19 mouse cellular contexts compared by ENCODE assay signal in genomic region chr9:122032071-122032470, GRCm38 (mm10). TPM values are rescaled to one million over a fixed set of nuclear protein-coding genes. Genes with fewer than 3 reads are reported as not detected.
DNase-seq lines count a peak whose midpoint lies in the region; ATAC-seq lines count a peak whose summit lies in the region.
"Had no signal": no experiment of that assay in that cellular context is flagged by ENCODE, and none has a peak within 500 bp of the region (broad histone marks: within the 10 kb centered on the region; RNA-seq: fewer than 3 reads in every experiment).

No protein-coding gene starts in this region.

- no peak for DNase-seq in cerebellum, postnatal 4 days (ENCODE audit: low spot score in 2 of 2)
- DNase-seq in kidney, adult 9 months: peak; percentile 53
- DNase-seq in kidney, postnatal 14 days: no peak
- peak; percentile 98 for DNase-seq in cerebellum, adult 11-12 months
- DNase-seq in cerebellum, postnatal 14 days: peak; percentile 61 to 90
- DNase-seq: gastrocnemius, postnatal 36 days; heart, postnatal 4 days had no signal

- 78% methylated on average over 3 of the region's 3 CpGs for WGBS in forebrain, embryonic 15.5 days

- H3K4me1 ChIP-seq in forebrain, embryonic 15.5 days: peaks cover 17% of the 10 kb centered on the region

- no peak overlapping the region for H3K4me2 ChIP-seq in forebrain, embryonic 15.5 days (replicated peaks)
- H3K4me2 ChIP-seq: forebrain, embryonic 13.5 days; heart, embryonic 13.5 days; hindbrain, embryonic 15.5 days; limb, embryonic 15.5 days; midbrain, embryonic 11.5 days had no signal

- H3K36me3 ChIP-seq in forebrain, embryonic 15.5 days: no peaks in the 10 kb centered on the region
- H3K36me3 ChIP-seq: heart, embryonic 13.5 days; hindbrain, embryonic 15.5 days; limb, embryonic 15.5 days had no signal

- H3K9ac ChIP-seq in forebrain, embryonic 15.5 days (replicated peaks): no peak overlapping the region
- H3K9ac ChIP-seq: forebrain, embryonic 13.5 days; heart, embryonic 13.5 days; hindbrain, embryonic 15.5 days; limb, embryonic 15.5 days had no signal

- H3K4me3 ChIP-seq in forebrain, embryonic 15.5 days: no peak overlapping the region
- H3K4me3 ChIP-seq: forebrain, embryonic 13.5 days; heart, embryonic 13.5 days; hindbrain, embryonic 15.5 days; limb, embryonic 15.5 days had no signal

- peak; percentile 80 for ATAC-seq in cerebellum, adult (ENCODE audit: insufficient number of reproducible peaks, low FRiP score, low TSS enrichment)
- ATAC-seq in monocyte, adult 5-6 weeks (replicated peaks; ENCODE audit: insufficient number of reproducible peaks, low FRiP score, low TSS enrichment, poor library complexity, severe bottlenecking): no peak
- no peak for ATAC-seq in forebrain, embryonic 15.5 days (replicated peaks)
- ATAC-seq: forebrain, embryonic 13.5 days; intestine, embryonic 16.5 days had no signal

- no peaks in the 10 kb centered on the region for H3K9me3 ChIP-seq in forebrain, embryonic 15.5 days
- H3K9me3 ChIP-seq: forebrain, embryonic 13.5 days; heart, embryonic 13.5 days; hindbrain, embryonic 15.5 days; limb, embryonic 15.5 days had no signal

- H3K27ac ChIP-seq in forebrain, embryonic 15.5 days (replicated peaks): no peak overlapping the region
- H3K27ac ChIP-seq: forebrain, embryonic 13.5 days; heart, embryonic 13.5 days; hindbrain, embryonic 15.5 days; kidney, postnatal 0 days; limb, embryonic 15.5 days had no signal

- no peaks in the 10 kb centered on the region for H3K27me3 ChIP-seq in forebrain, embryonic 15.5 days
- H3K27me3 ChIP-seq: CH12.LX; forebrain, embryonic 13.5 days; hindbrain, embryonic 15.5 days; limb, embryonic 15.5 days had no signal

RNA-seq across cellular contexts. Expression of gene Pomgnt2, which starts 35.2 kb away (rescaled TPM):
- not detected in 3 replicates for total RNA-seq in monocyte, adult 5-6 weeks (2017)
- 23.9 and 28.3 TPM in 2 replicates for polyA plus RNA-seq in forebrain, embryonic 15.5 days (2015; fragmentation: Nextera tagmentation; extraction: Ambion mirVana)
- total RNA-seq: CH12.LX, MEL had no signal

Comparison
In these comparisons a context has a peak if more than half of its experiments do, and no peak if none do; other contexts are left out.
1. DNase-seq: peak in kidney, adult 9 months (single experiment), cerebellum, adult 11-12 months (single experiment) and cerebellum, postnatal 14 days (2 of 2); none in cerebellum, postnatal 4 days (0 of 2) and kidney, postnatal 14 days (single experiment).